Mouse (Mus musculus): ENCODE data around the gene Npas4.

Gene Npas4

DNA sequence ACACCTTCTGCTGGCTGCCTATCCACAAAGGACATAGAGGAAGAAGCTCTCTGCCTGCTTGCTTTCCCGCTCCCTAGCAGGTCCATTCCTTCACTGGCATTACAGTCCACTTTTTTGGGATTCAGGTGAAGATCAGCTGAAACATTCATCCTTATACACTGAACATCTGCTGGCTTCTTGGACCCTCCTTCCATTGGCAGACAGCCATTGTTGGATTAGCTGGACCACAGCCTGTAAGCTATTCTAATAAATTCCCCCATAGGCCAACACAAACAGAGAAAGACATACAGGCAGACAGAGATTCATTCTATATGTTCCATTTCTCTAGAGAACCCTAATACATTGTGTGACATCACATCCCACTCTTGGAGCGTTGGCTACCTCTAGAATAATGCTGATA is 53.2 kb downstream of the Npas4 start:
- in situ Hi-C loops (cut with MboI; ENCODE audit: low pct_unique_long_range_greater_than_20kb in 1 of 2, low sequenced_read_pairs in 2 of 2, unreplicated experiment in 1 of 2) = no loop called here

All from mouse embryonic stem cell (cell line).